Mouse (Mus musculus) lung, postnatal 36 days (tissue): ENCODE results near the gene Vmn2r55.
"Not testable (repeated sequence)": the region's sequence is repeated elsewhere in the genome, so short reads cannot be mapped to it uniquely, and the experiment has no call there.

Source experiments
- DNase-seq: peaks from one replicate; pipeline ENCODE4 v3.0.0; 2022; ENCODE audit warnings: mixed read lengths

The Vmn2r55 gene

GRCm38 (mm10) chr7:12684903-12685302 is at the start of gene Vmn2r55:
Gene Vmn2r55, minus strand, starts transcription at chr7:12685003.
- DNase-seq, result not testable (repeated sequence)

GRCm38 (mm10) chr7:12640219-12640618 is 44.6 kb downstream of the Vmn2r55 start, which contains the start of gene Vmn2r54:
Gene Vmn2r54, minus strand, starts transcription at chr7:12640319.
- not testable (repeated sequence) for DNase-seq

- no peak for DNase-seq
Observed at GRCm38 (mm10) chr7:12608688-12609087, 76.1 kb downstream of the Vmn2r55 start, which contains the start of gene Vmn2r53. Gene Vmn2r53, minus strand, starts transcription at chr7:12608788.
